Mouse (Mus musculus): ENCODE results near the gene Hfe. TPM values are rescaled to one million over a fixed set of nuclear protein-coding genes. Genes with fewer than 3 reads are reported as not detected.

Gene Hfe
- polyA plus RNA-seq, 2 experiments, result 4.5 to 10.5 TPM

DNA sequence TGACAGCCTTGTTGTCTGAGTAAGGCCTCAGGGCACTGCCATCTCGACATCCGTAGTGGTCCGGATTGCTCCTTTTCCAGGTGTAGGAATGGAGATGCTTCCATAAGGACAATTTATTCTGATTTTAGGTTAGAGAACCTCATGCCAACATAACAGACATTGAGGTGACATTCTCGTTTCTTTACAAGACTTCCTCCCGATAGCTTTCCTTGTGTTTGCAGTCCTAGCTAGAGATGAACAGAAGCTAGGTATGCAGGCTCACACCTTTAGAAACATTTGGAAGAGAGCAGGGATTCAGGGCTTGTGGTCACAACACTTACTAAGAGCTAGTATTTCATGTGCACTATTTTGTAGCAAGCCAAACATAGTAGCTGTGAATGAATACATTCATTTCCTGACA, 32.6 kb upstream of the Hfe start:
- H3K27me3 ChIP-seq (ENCODE audit: control insufficient read depth, insufficient read depth, low read length), result no peaks in the 10 kb centered on the region
- H3K36me3 ChIP-seq (ENCODE audit: control insufficient read depth, insufficient read depth, low read length), result no peaks in the 10 kb centered on the region
- no peak for TF ChIP-seq POLR2A (IDR thresholded peaks at IDR 0.05; ENCODE audit: borderline replicate concordance, extremely low read depth, insufficient read depth, insufficient read length)
- 74% methylated on average over 5 of the region's 5 CpGs for WGBS
- DNase-seq (ENCODE audit: low spot score), result no peak
- H3K4me1 ChIP-seq (ENCODE audit: control insufficient read depth, insufficient read depth, low read length), result peaks cover 19% of the 10 kb centered on the region
- no peak for ATAC-seq (ENCODE audit: low FRiP score, low read depth)
- no peaks in the 10 kb centered on the region for H3K9me3 ChIP-seq (ENCODE audit: control insufficient read depth, low read length)
- no peak overlapping the region for H3K9ac ChIP-seq (ENCODE audit: low read depth, low read length, severe bottlenecking)
- no peak overlapping the region for H3K27ac ChIP-seq (replicated peaks; ENCODE audit: low read depth, low read length)
- no peak overlapping the region for H3K4me3 ChIP-seq (replicated peaks; ENCODE audit: low read length)
- no peak overlapping the region for H3K4me2 ChIP-seq (replicated peaks; ENCODE audit: low read depth, low read length, severe bottlenecking)

- DNase-seq (ENCODE audit: low spot score), result no peak
- no peak for ATAC-seq (ENCODE audit: low FRiP score, low read depth)
- Histone ChIP-seq H3K4me2 (replicated peaks; ENCODE audit: low read depth, low read length, severe bottlenecking) (no peak overlapping the region), H3K4me3 (replicated peaks; ENCODE audit: low read length) (no peak overlapping the region), H3K9me3 (ENCODE audit: control insufficient read depth, low read length) (no peaks in the 10 kb centered on the region), H3K27me3 (ENCODE audit: control insufficient read depth, insufficient read depth, low read length) (no peaks in the 10 kb centered on the region), H3K4me1 (ENCODE audit: control insufficient read depth, insufficient read depth, low read length) (peaks cover 12% of the 10 kb centered on the region), H3K9ac (ENCODE audit: low read depth, low read length, severe bottlenecking) (no peak overlapping the region), H3K36me3 (ENCODE audit: control insufficient read depth, insufficient read depth, low read length) (no peaks in the 10 kb centered on the region), H3K27ac (replicated peaks; ENCODE audit: low read depth, low read length) (no peak overlapping the region)
- TF ChIP-seq POLR2A (IDR thresholded peaks at IDR 0.05; ENCODE audit: borderline replicate concordance, extremely low read depth, insufficient read depth, insufficient read length), result no peak
Observed at GRCm38 (mm10) chr13:23742007-23742406, 31.4 kb upstream of the Hfe start.

- peak overlapping the region; percentile 73 for H3K4me2 ChIP-seq (replicated peaks; ENCODE audit: low read depth, low read length, severe bottlenecking)
- H3K9ac ChIP-seq (ENCODE audit: low read depth, low read length, severe bottlenecking), result peak overlapping the region; percentile 81; the same call in 1 of the 2 replicates
- 0 out of 2 replicates have a peak overlapping the region, but pooled peaks have one; percentile 92 for H3K27ac ChIP-seq (replicated peaks; ENCODE audit: low read depth, low read length)
- H3K36me3 ChIP-seq (ENCODE audit: control insufficient read depth, insufficient read depth, low read length), result no peaks in the 10 kb centered on the region
- DNase-seq (ENCODE audit: low spot score), result no peak
- 50% methylated on average over 5 of the region's 5 CpGs for WGBS
- no peak for ATAC-seq (ENCODE audit: low FRiP score, low read depth)
- peaks cover 11% of the 10 kb centered on the region for H3K4me1 ChIP-seq (ENCODE audit: control insufficient read depth, insufficient read depth, low read length)
- H3K9me3 ChIP-seq (ENCODE audit: control insufficient read depth, low read length), result no peaks in the 10 kb centered on the region
- peak overlapping the region; percentile 44 for H3K4me3 ChIP-seq (replicated peaks; ENCODE audit: low read length)
- no peak for TF ChIP-seq POLR2A (IDR thresholded peaks at IDR 0.05; ENCODE audit: borderline replicate concordance, extremely low read depth, insufficient read depth, insufficient read length)
- no peaks in the 10 kb centered on the region for H3K27me3 ChIP-seq (ENCODE audit: control insufficient read depth, insufficient read depth, low read length)
Observed at GRCm38 (mm10) chr13:23740910-23741309, 30.3 kb upstream of the Hfe start.

DNA sequence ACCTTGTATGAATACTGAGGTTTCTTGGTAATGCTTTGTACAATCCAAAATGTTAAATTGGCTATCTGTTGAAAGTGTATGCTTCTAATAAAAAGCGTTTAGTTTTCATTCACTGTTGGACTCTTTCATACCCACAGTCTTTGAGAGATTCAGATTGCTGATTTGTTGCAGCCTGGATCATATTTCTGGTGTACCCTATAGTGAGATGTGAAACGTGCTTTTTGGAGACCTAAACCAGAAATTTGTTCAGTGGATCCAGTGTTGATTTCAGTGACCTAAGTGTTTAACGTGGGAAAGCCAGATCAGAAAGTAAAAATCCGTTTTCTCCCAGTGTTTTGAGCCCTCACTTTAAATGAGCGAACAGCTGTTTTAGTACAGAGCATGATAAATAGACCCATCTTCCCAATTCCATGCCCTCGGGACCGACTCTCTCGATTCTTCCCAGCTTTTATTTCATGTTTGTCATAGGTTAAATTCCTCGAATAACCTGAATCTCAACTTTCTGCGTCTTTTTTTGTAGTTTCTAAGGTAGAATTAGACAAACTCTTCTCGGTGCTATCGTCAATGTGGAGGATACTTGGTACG, 29.7 kb upstream of the Hfe start:
- H3K9ac ChIP-seq (ENCODE audit: low read depth, low read length, severe bottlenecking), result peak overlapping the region; percentile 81
- H3K27ac ChIP-seq (replicated peaks; ENCODE audit: low read depth, low read length), result peak overlapping the region; percentile 92
- peak overlapping the region; percentile 73 for H3K4me2 ChIP-seq (replicated peaks; ENCODE audit: low read depth, low read length, severe bottlenecking)
- TF ChIP-seq POLR2A (IDR thresholded peaks at IDR 0.05; ENCODE audit: borderline replicate concordance, extremely low read depth, insufficient read depth, insufficient read length), result no peak
- H3K4me3 ChIP-seq (replicated peaks; ENCODE audit: low read length), result peak overlapping the region; percentile 44
- H3K27me3 ChIP-seq (ENCODE audit: control insufficient read depth, insufficient read depth, low read length), result no peaks in the 10 kb centered on the region
- H3K36me3 ChIP-seq (ENCODE audit: control insufficient read depth, insufficient read depth, low read length), result no peaks in the 10 kb centered on the region
- 27% methylated on average over 13 of the region's 13 CpGs for WGBS
- H3K4me1 ChIP-seq (ENCODE audit: control insufficient read depth, insufficient read depth, low read length), result peaks cover 11% of the 10 kb centered on the region
- ATAC-seq (ENCODE audit: low FRiP score, low read depth), result no peak
- peak; percentile 29 for DNase-seq (ENCODE audit: low spot score)
- no peaks in the 10 kb centered on the region for H3K9me3 ChIP-seq (ENCODE audit: control insufficient read depth, low read length)

DNA sequence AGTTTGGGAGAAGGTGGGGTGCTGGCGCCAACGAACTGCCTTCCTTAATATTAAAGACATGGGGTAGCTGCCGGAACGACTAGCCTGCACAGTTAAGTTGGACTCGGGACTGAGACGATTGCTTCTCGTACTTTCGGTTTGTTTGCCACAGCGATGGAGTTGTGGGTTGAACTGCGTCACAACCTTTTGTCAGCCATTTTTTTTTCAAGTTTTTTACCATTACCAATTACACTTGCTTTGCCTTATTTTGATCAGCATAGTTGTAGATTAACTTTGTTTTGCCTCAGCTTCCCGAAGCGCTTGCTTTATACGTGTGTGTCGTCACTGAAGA, 29.2 kb upstream of the Hfe start:
- Histone ChIP-seq H3K4me3 (replicated peaks; ENCODE audit: low read length) (peak overlapping the region; percentile 44), H3K4me2 (replicated peaks; ENCODE audit: low read depth, low read length, severe bottlenecking) (peak overlapping the region; percentile 73), H3K27ac (replicated peaks; ENCODE audit: low read depth, low read length) (peak overlapping the region; percentile 92), H3K9ac (ENCODE audit: low read depth, low read length, severe bottlenecking) (peak overlapping the region; percentile 81), H3K27me3 (ENCODE audit: control insufficient read depth, insufficient read depth, low read length) (no peaks in the 10 kb centered on the region), H3K36me3 (ENCODE audit: control insufficient read depth, insufficient read depth, low read length) (no peaks in the 10 kb centered on the region), H3K4me1 (ENCODE audit: control insufficient read depth, insufficient read depth, low read length) (peaks cover 11% of the 10 kb centered on the region), H3K9me3 (ENCODE audit: control insufficient read depth, low read length) (no peaks in the 10 kb centered on the region)
- under 1% methylated on average over 14 of the region's 14 CpGs for WGBS
- ATAC-seq (ENCODE audit: low FRiP score, low read depth) (peak; percentile 24), DNase-seq (ENCODE audit: low spot score) (no peak)
- no peak for TF ChIP-seq POLR2A (IDR thresholded peaks at IDR 0.05; ENCODE audit: borderline replicate concordance, extremely low read depth, insufficient read depth, insufficient read length)

All from limb, embryonic 14.5 days (tissue).